Mouse (Mus musculus) ZHBTc4 (cell line): ENCODE measurements around the gene Apba3.

ENCODE experiments used
- DNase-seq: peaks from one replicate; pipeline ENCODE4 v3.0.0-alpha.2; 2011; ENCODE audit warnings: low read depth, low spot score

The Apba3 gene

GRCm38 (mm10) chr10:81252424-81253419 lies 14.0 kb upstream of the Apba3 start, which contains the start of gene Matk:
Gene Matk, plus strand, starts transcription at chr10:81252935.
- peak; percentile 58 for DNase-seq

GRCm38 (mm10) chr10:81254886-81255285 lies 11.9 kb upstream of the Apba3 start:
- no peak for DNase-seq

- peak; percentile 49 for DNase-seq
These were observed 9.4 kb upstream of the Apba3 start for GRCm38 (mm10) chr10:81257158-81258039.

GRCm38 (mm10) chr10:81259225-81259884 lies 7.4 kb upstream of the Apba3 start:
- no peak for DNase-seq

- no peak for DNase-seq
These were observed 5.7 kb upstream of the Apba3 start for GRCm38 (mm10) chr10:81261025-81261424.

- no peak for DNase-seq
These were observed 1.2 kb upstream of the Apba3 start for GRCm38 (mm10) chr10:81265540-81265939.

- peak; percentile 89 for DNase-seq
These were observed 1.3 kb downstream of the Apba3 start for GRCm38 (mm10) chr10:81268056-81268455.

- DNase-seq: no peak
These were observed 2.1 kb downstream of the Apba3 start for GRCm38 (mm10) chr10:81268643-81269412.

- no peak for DNase-seq
These were observed 5.6 kb downstream of the Apba3 start for GRCm38 (mm10) chr10:81272356-81272755.

- DNase-seq: no peak
These were observed 7.1 kb downstream of the Apba3 start for GRCm38 (mm10) chr10:81273842-81274241.

- DNase-seq: peak; percentile 52
These were observed 10.9 kb downstream of the Apba3 start for GRCm38 (mm10) chr10:81277676-81278075.

- DNase-seq: peak; percentile 89
These were observed 12.7 kb downstream of the Apba3 start for GRCm38 (mm10) chr10:81279496-81279895.

GRCm38 (mm10) chr10:81284189-81284588 lies 17.4 kb downstream of the Apba3 start:
- DNase-seq: no peak

GRCm38 (mm10) chr10:81284719-81285118 lies 18.0 kb downstream of the Apba3 start:
- DNase-seq: no peak

- peak; percentile 96 for DNase-seq
These were observed 19.1 kb downstream of the Apba3 start for GRCm38 (mm10) chr10:81285694-81286450.

GRCm38 (mm10) chr10:81286586-81286985 lies 19.8 kb downstream of the Apba3 start:
- DNase-seq: peak; percentile 73

- DNase-seq: peak; percentile 88
These were observed 20.9 kb downstream of the Apba3 start for GRCm38 (mm10) chr10:81287513-81288157.

- DNase-seq: peak; percentile 81
These were observed 21.8 kb downstream of the Apba3 start for GRCm38 (mm10) chr10:81288601-81289000.

- DNase-seq: peak; percentile 88
These were observed 22.5 kb downstream of the Apba3 start for GRCm38 (mm10) chr10:81289278-81289677.
